Mouse (Mus musculus) cortical plate, adult 2 months (tissue): ENCODE measurements at regions not wholly inside any gene's neighbourhood (a gene's known extent, or its start where the extent isn't known, plus 50 kb on each side); places are given as distances from the start of the nearest gene placed in this dataset.

Source experiments
- CTCF ChIP-seq: fragments of 200-500 bp; IDR thresholded peaks from 2 replicates; pipeline ENCODE4 v1.5.1; 2011; ENCODE audit warnings: mild to moderate bottlenecking, control low read depth, low read length; ENCODE audit not compliant: insufficient read depth; ENCODE audit errors: extremely low read depth
- POLR2A ChIP-seq: fragments of 200-500 bp; IDR thresholded peaks from 2 replicates; pipeline ENCODE4 v1.6.1; 2011; ENCODE audit warnings: mild to moderate bottlenecking, low read length, control low read depth; ENCODE audit not compliant: insufficient read depth; ENCODE audit errors: extremely low read depth

- TF ChIP-seq POLR2A (no peak), CTCF (no peak)
Observed at GRCm38 (mm10) chr7:68974761-68975579, 225.9 kb upstream of the Arrdc4 start.
